ENCODE assay signal across 20 mouse cellular contexts in the genomic region with DNA sequence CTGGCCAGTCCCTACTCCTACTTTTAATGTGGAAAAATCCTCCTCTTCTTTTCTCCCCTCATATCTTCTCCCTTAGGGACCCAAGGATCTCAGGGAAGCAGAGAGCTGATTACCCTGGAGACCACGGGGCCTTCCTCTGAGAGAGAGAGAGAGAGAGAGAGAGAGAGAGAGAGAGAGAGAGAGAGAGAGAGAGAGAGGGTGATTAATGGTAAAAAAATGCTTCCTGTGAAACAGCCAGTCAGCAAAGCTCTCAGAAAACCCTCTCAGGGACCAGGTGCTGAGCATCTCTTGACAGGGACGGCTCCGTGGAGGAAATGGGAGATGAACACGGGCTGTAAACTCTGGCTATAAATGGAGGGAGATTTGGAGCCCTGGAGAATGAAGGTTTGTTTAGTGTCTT. TPM values are rescaled to one million over a fixed set of nuclear protein-coding genes. Genes with fewer than 3 reads are reported as not detected.
A peak's percentile ranks its signal among the peaks of the same experiment; 100 is the strongest.
DNase-seq lines count a peak whose midpoint lies in the region; ATAC-seq and TF ChIP-seq lines count a peak whose summit lies in the region.
"Had no signal": no experiment of that assay in that cellular context is flagged by ENCODE, and none has a peak within 500 bp of the region (broad histone marks: within the 10 kb centered on the region; RNA-seq: fewer than 3 reads in every experiment).

No protein-coding gene starts in this region.

- no peaks in the 10 kb centered on the region for H3K9me3 ChIP-seq in hindbrain, embryonic 13.5 days
- peaks cover 2% of the 10 kb centered on the region; the same call in 1 of the 2 replicates for H3K9me3 ChIP-seq in hindbrain, embryonic 16.5 days (ENCODE audit: control insufficient read depth, low read length)
- H3K9me3 ChIP-seq in stomach, postnatal 0 days (ENCODE audit: control insufficient read depth, low read length): no peaks in the 10 kb centered on the region
- H3K9me3 ChIP-seq: liver, embryonic 12.5 days had no signal

- peaks cover 24% of the 10 kb centered on the region for H3K4me1 ChIP-seq in hindbrain, embryonic 13.5 days (replicated peaks)
- peaks cover 2% of the 10 kb centered on the region; the same call in 1 of the 2 replicates for H3K4me1 ChIP-seq in hindbrain, embryonic 16.5 days (ENCODE audit: control insufficient read depth, insufficient read depth, low read depth, low read length)
- H3K4me1 ChIP-seq in thymus, adult 2 months (replicated peaks; ENCODE audit: control insufficient read depth, insufficient read depth, low read length): peaks cover 28% of the 10 kb centered on the region
- no peaks in the 10 kb centered on the region for H3K4me1 ChIP-seq in stomach, postnatal 0 days (replicated peaks; ENCODE audit: control insufficient read depth, insufficient read depth)
- H3K4me1 ChIP-seq: liver, embryonic 12.5 days had no signal

- no peak overlapping the region for H3K9ac ChIP-seq in hindbrain, embryonic 13.5 days
- no peak overlapping the region for H3K9ac ChIP-seq in hindbrain, embryonic 16.5 days (ENCODE audit: low read depth, low read length)
- H3K9ac ChIP-seq in stomach, postnatal 0 days (ENCODE audit: low read length): no peak overlapping the region
- H3K9ac ChIP-seq: forebrain, postnatal 0 days; hindbrain, embryonic 14.5 days; liver, embryonic 12.5 days had no signal

- H3K27ac ChIP-seq in hindbrain, embryonic 13.5 days: 0 out of 2 replicates have a peak overlapping the region, but pooled peaks have one; percentile 49
- no peak overlapping the region for H3K27ac ChIP-seq in hindbrain, embryonic 16.5 days (ENCODE audit: low read depth, low read length)
- H3K27ac ChIP-seq in thymus, adult 2 months (ENCODE audit: control insufficient read depth, insufficient read depth, low read length): peak overlapping the region; percentile 58; the same call in 1 of the 2 replicates
- peak overlapping the region; percentile 31; the same call in 1 of the 2 replicates for H3K27ac ChIP-seq in stomach, postnatal 0 days (replicated peaks)
- H3K27ac ChIP-seq: hindbrain, embryonic 14.5 days; liver, embryonic 12.5 days had no signal

- H3K4me2 ChIP-seq in hindbrain, embryonic 13.5 days: no peak overlapping the region
- H3K4me2 ChIP-seq in hindbrain, embryonic 16.5 days (ENCODE audit: low read length): no peak overlapping the region
- H3K4me2 ChIP-seq in stomach, postnatal 0 days (replicated peaks; ENCODE audit: low read depth): no peak overlapping the region
- H3K4me2 ChIP-seq: hindbrain, embryonic 14.5 days; liver, embryonic 12.5 days had no signal

- no peak for TF ChIP-seq POLR2A in thymus, adult 2 months (IDR thresholded peaks at IDR 0.05; ENCODE audit: control insufficient read depth, extremely low read depth, insufficient read depth, low read length, poor library complexity)

- DNase-seq in cerebellum, postnatal 36 days: no peak
- no peak for DNase-seq in thymus, adult 2 months
- no peak for DNase-seq in thymus, postnatal 4 days
- DNase-seq in stomach, postnatal 0 days (ENCODE audit: low spot score): no peak
- no peak for DNase-seq in lung, postnatal 36 days
- DNase-seq: adrenal gland, adult 2 months; cerebellum, adult 18-20 months; forebrain, postnatal 0 days; gastrocnemius, postnatal 36 days; kidney, postnatal 4 days; left cerebral cortex, postnatal 4 days; retina, postnatal 1 day; thymus, postnatal 36 days had no signal

- TF ChIP-seq CTCF in thymus, adult 2 months (IDR thresholded peaks at IDR 0.05; ENCODE audit: borderline replicate concordance, control insufficient read depth, extremely low read depth, insufficient read depth, low read length, poor library complexity): no peak
- TF ChIP-seq CTCF in stomach, postnatal 0 days (IDR thresholded peaks at IDR 0.05; ENCODE audit: low read depth): no peak

- TF ChIP-seq EP300 in stomach, postnatal 0 days (optimal IDR thresholded peaks at IDR 0.05): no peak

- peaks cover 6% of the 10 kb centered on the region for H3K36me3 ChIP-seq in hindbrain, embryonic 13.5 days
- no peaks in the 10 kb centered on the region for H3K36me3 ChIP-seq in hindbrain, embryonic 16.5 days (ENCODE audit: control insufficient read depth, insufficient read depth, low read length)
- no peaks in the 10 kb centered on the region for H3K36me3 ChIP-seq in thymus, adult 2 months (ENCODE audit: control insufficient read depth, insufficient read depth, low read length)
- no peaks in the 10 kb centered on the region; the same call in 1 of the 2 replicates for H3K36me3 ChIP-seq in stomach, postnatal 0 days (ENCODE audit: control insufficient read depth, insufficient read depth, low read length)
- H3K36me3 ChIP-seq: liver, embryonic 12.5 days had no signal

- no peaks in the 10 kb centered on the region for H3K27me3 ChIP-seq in hindbrain, embryonic 13.5 days
- no peaks in the 10 kb centered on the region for H3K27me3 ChIP-seq in hindbrain, embryonic 16.5 days (replicated peaks; ENCODE audit: control insufficient read depth, insufficient read depth, low read length)
- no peaks in the 10 kb centered on the region for H3K27me3 ChIP-seq in thymus, adult 2 months (ENCODE audit: control insufficient read depth, insufficient read depth, low read length)
- H3K27me3 ChIP-seq in stomach, postnatal 0 days (ENCODE audit: control insufficient read depth, insufficient read depth, low read length): no peaks in the 10 kb centered on the region
- H3K27me3 ChIP-seq: liver, embryonic 12.5 days; megakaryocyte, embryonic 14.5 days had no signal

- WGBS in hindbrain, embryonic 13.5 days: 48% methylated on average over 4 of the region's 4 CpGs
- 41% methylated on average over 4 of the region's 4 CpGs for WGBS in hindbrain, embryonic 16.5 days
- 38% methylated on average over 4 of the region's 4 CpGs for WGBS in thymus, adult 2 months
- WGBS in stomach, postnatal 0 days: 31% methylated on average over 4 of the region's 4 CpGs

- no peak overlapping the region for H3K4me3 ChIP-seq in hindbrain, embryonic 13.5 days
- H3K4me3 ChIP-seq in hindbrain, embryonic 16.5 days (ENCODE audit: low read length): no peak overlapping the region
- no peak overlapping the region for H3K4me3 ChIP-seq in thymus, adult 2 months (ENCODE audit: control insufficient read depth, insufficient read depth, low read length)
- no peak overlapping the region for H3K4me3 ChIP-seq in stomach, postnatal 0 days (ENCODE audit: low read depth, low read length)
- H3K4me3 ChIP-seq: liver, embryonic 12.5 days; megakaryocyte, embryonic 14.5 days had no signal

- ATAC-seq in cerebellum, adult (ENCODE audit: insufficient number of reproducible peaks, low FRiP score, low TSS enrichment): peak; percentile 37; the same call in 1 of the 2 replicates
- ATAC-seq in hindbrain, embryonic 13.5 days (ENCODE audit: low FRiP score): no peak
- no peak for ATAC-seq in hindbrain, embryonic 16.5 days
- no peak; the same call in 1 of the 2 replicates for ATAC-seq in stomach, postnatal 0 days (ENCODE audit: low FRiP score, low TSS enrichment)
- ATAC-seq: forebrain, postnatal 0 days; liver, embryonic 12.5 days; lung, postnatal 0 days had no signal

RNA-seq across cellular contexts. Expression of a gene that starts 18.7 kb away (rescaled TPM):
- 51.8 and 52.7 TPM in 2 replicates for polyA plus RNA-seq in hindbrain, embryonic 13.5 days (2015; fragmentation: Nextera tagmentation; extraction: Ambion mirVana)
- 34.8 and 41.1 TPM in 2 replicates for polyA plus RNA-seq in hindbrain, embryonic 16.5 days (2015; fragmentation: Nextera tagmentation; extraction: Ambion mirVana)
- 78.1 and 106 TPM in 2 replicates for polyA plus RNA-seq in thymus, adult 2 months (2012; rRNA removed)
- 59.8 and 63.0 TPM in 2 replicates for polyA plus RNA-seq in stomach, postnatal 0 days (2015; fragmentation: Nextera tagmentation; extraction: Ambion mirVana)
